Mouse (Mus musculus): ENCODE measurements around the gene Scn8a.

GRCm38 (mm10) chr15:101047194-101047555, 177.5 kb downstream of the Scn8a start, which contains the start of gene Gm47841:
- TF ChIP-seq GATA1 (IDR thresholded peaks at IDR 0.05; ENCODE audit: borderline replicate concordance, low read length) (no peak), FLI1 (IDR thresholded peaks at IDR 0.05; ENCODE audit: low read length) (no peak)

Measured in megakaryocyte, embryonic 14.5 days (primary cell).